Mouse (Mus musculus) lung, postnatal 36 days (tissue): ENCODE results near the gene Gm26992.
A peak's percentile ranks its signal among the peaks of the same experiment; 100 is the strongest.
"Not testable (repeated sequence)": the region's sequence is repeated elsewhere in the genome, so short reads cannot be mapped to it uniquely, and the experiment has no call there.

Experiments
- DNase-seq: peaks from one replicate; pipeline ENCODE4 v3.0.0; 2022; ENCODE audit warnings: mixed read lengths

Gene Gm26992

GRCm38 (mm10) chrX:103421710-103422109 lies at the start of gene Gm26992:
Gene Gm26992 (plus strand): TSS chrX:103422010.
- DNase-seq, result no peak

- no peak for DNase-seq
Observed at GRCm38 (mm10) chrX:103374250-103374649, 47.6 kb upstream of the Gm26992 start.

GRCm38 (mm10) chrX:103384528-103384927 lies 37.3 kb upstream of the Gm26992 start:
- DNase-seq, result no peak

GRCm38 (mm10) chrX:103388131-103388530 lies 33.7 kb upstream of the Gm26992 start:
- DNase-seq, result no peak

- DNase-seq, result no peak
Observed at GRCm38 (mm10) chrX:103393841-103394240, 28.0 kb upstream of the Gm26992 start.

- peak; percentile 10 for DNase-seq
Observed at GRCm38 (mm10) chrX:103405021-103405420, 16.8 kb upstream of the Gm26992 start.

GRCm38 (mm10) chrX:103414167-103414566 lies 7.6 kb upstream of the Gm26992 start, which contains the start of gene Tsx:
Gene Tsx (plus strand): TSS chrX:103414467.
- DNase-seq, result no peak

GRCm38 (mm10) chrX:103427677-103428076 lies 5.9 kb downstream of the Gm26992 start:
- DNase-seq, result no peak

GRCm38 (mm10) chrX:103432293-103432692 lies 10.5 kb downstream of the Gm26992 start:
- no peak for DNase-seq

GRCm38 (mm10) chrX:103438023-103438422 lies 16.2 kb downstream of the Gm26992 start:
- DNase-seq, result no peak

- DNase-seq, result peak; percentile 66
Observed at GRCm38 (mm10) chrX:103440803-103441202, 19.0 kb downstream of the Gm26992 start.

- peak; percentile 79 for DNase-seq
Observed at GRCm38 (mm10) chrX:103443755-103444154, 21.9 kb downstream of the Gm26992 start.

- peak; percentile 79 for DNase-seq
Observed at GRCm38 (mm10) chrX:103447539-103448169, 25.8 kb downstream of the Gm26992 start.

GRCm38 (mm10) chrX:103448429-103448828 lies 26.6 kb downstream of the Gm26992 start:
- not testable (repeated sequence) for DNase-seq

GRCm38 (mm10) chrX:103448943-103449722 lies 27.3 kb downstream of the Gm26992 start:
- not testable (repeated sequence) for DNase-seq

- DNase-seq, result no peak
Observed at GRCm38 (mm10) chrX:103452815-103453214, 31.0 kb downstream of the Gm26992 start.

- peak; percentile 35 for DNase-seq
Observed at GRCm38 (mm10) chrX:103460056-103460455, 38.2 kb downstream of the Gm26992 start.

- DNase-seq, result no peak
Observed at GRCm38 (mm10) chrX:103468998-103469397, 47.2 kb downstream of the Gm26992 start.

- no peak for DNase-seq
Observed at GRCm38 (mm10) chrX:103472346-103472745, 50.5 kb downstream of the Gm26992 start.

GRCm38 (mm10) chrX:103477507-103477906 lies 55.7 kb downstream of the Gm26992 start:
- peak; percentile 86 for DNase-seq

- peak; percentile 80 for DNase-seq
Observed at GRCm38 (mm10) chrX:103481243-103482096, 59.7 kb downstream of the Gm26992 start.

- DNase-seq, result peak; percentile 36
Observed at GRCm38 (mm10) chrX:103482097-103482451, 60.3 kb downstream of the Gm26992 start.

GRCm38 (mm10) chrX:103483047-103483446 lies 61.2 kb downstream of the Gm26992 start:
- peak; percentile 76 for DNase-seq
